Mouse (Mus musculus): ENCODE measurements around the gene Msn. TPM values are rescaled to one million over a fixed set of nuclear protein-coding genes. Genes with fewer than 3 reads are reported as not detected.

The Msn gene
- 114 and 122 TPM in 2 replicates for polyA plus RNA-seq (2016; fragmentation: Nextera tagmentation; extraction: Ambion mirVana)

DNA sequence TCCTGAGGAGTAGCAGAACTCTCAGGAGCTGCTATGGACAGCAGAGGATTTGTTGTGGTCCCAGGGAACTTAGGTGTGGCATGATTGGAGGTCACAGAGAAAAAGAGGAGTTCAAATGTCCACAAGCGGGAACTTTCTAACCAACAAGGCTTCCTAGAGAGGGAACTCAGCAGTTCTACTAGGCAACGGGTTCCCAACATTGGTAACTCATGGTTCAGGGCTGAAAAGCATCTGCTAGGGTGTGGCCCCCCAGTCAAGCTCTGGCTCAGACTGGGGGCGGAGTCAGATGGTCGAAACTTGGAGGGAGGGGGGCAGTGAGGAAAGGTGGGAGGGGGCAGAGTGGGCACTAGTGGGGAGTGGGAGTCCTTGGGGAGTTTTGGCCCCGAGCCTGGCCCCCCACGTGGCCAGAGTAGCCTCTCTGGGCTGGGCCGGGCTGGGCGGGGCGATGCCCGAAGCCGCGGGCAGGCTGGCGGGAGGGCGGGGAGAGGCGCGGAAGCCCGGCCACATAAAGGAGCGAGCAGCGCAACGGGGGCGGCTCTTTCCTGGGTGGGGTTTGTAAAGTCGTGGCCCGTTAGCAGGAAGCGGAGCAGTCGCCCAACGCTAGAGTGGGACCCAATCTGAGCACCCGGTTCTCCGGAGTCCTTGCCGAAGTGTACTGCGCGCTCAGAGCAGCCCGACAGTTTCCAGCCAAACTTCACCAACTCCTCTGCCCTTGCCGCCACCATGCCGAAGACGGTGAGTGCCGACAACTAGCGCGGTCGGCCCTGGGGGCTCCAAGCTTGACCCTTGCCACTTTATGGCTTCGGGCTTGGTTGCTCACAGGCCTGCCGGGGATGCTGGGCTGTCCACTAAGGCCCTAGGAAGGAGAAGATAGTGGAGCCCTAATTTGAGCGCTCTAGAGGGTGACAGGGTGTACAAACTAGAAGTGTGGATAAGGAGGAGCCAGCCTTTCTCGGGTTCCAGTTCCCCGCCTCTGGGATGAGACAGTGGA is at the start of gene Msn:
Gene Msn, plus strand, starts transcription at position 534 of the 991 bp plus-strand sequence.
- no peaks in the 10 kb centered on the region for H3K36me3 ChIP-seq
- 21% methylated on average over 39 of the region's 44 CpGs for WGBS
- H3K4me1 ChIP-seq = peaks cover 7% of the 10 kb centered on the region; the same call in 1 of the 2 replicates
- H3K27me3 ChIP-seq (ENCODE audit: low read depth, poor library complexity, severe bottlenecking) = peaks cover 14% of the 10 kb centered on the region; the same call in 1 of the 2 replicates
- DNase-seq (ENCODE audit: low spot score) = peak; percentile 67
- peak within 1 kb of the TSS; percentile 59 for H3K4me3 ChIP-seq
- H3K27ac ChIP-seq (replicated peaks) = peak within 1 kb of the TSS; percentile 81
- H3K9me3 ChIP-seq (replicated peaks) = no peaks in the 10 kb centered on the region

DNA sequence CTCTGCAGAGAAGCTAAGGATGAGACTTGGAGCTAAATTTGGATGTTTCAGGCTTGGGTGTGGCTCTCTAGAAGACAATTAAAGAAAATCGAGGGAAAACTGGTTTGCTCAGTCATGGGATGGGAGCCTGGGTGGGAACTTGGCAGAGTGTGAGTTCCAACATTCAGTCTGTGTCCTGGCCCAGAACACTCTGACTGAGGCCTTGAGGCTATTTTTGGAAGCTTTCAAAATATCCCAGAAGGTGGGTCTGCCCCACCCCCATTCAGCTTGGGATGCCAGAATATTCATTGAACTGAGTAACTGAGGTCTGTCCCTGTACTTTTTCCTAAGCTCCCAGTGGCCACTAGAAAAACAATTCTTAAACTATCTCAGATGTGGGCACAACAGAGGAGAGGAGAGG is 43.0 kb upstream of the Msn start:
- H3K27me3 ChIP-seq (ENCODE audit: low read depth, poor library complexity, severe bottlenecking) = 0 out of 2 replicates have a peak, but pooled peaks cover 10% of the 10 kb centered on the region
- no peaks in the 10 kb centered on the region for H3K36me3 ChIP-seq
- H3K4me3 ChIP-seq = no peak overlapping the region
- no peaks in the 10 kb centered on the region for H3K9me3 ChIP-seq (replicated peaks)
- H3K4me1 ChIP-seq = no peaks in the 10 kb centered on the region
- H3K27ac ChIP-seq (replicated peaks) = no peak overlapping the region
- WGBS = 92% methylated on average over 1 of the region's 1 CpGs
- no peak for DNase-seq (ENCODE audit: low spot score)

DNA sequence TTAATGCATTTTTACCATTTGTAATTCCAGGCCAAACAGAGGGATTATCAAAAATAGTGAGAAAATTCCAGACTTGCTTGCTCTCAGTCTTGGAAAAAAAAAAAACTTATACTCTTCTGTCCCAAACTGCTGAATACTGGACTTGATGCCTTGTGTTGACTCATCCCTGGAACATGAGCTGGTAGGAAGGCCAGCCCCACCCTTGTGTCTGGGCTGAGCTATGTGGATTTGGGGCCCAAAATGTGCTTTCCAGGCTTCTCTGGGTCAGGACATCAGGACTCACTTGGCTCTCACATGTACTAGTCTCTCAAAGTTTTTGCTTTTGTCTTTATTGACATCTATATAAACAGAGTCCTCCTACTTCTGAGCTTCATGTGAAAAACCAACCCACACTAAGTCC is 18.1 kb upstream of the Msn start:
- H3K27ac ChIP-seq (replicated peaks) = no peak overlapping the region
- no peaks in the 10 kb centered on the region for H3K36me3 ChIP-seq
- H3K4me1 ChIP-seq = no peaks in the 10 kb centered on the region
- no peaks in the 10 kb centered on the region for H3K27me3 ChIP-seq (ENCODE audit: low read depth, poor library complexity, severe bottlenecking)
- no peak for DNase-seq (ENCODE audit: low spot score)
- no peaks in the 10 kb centered on the region for H3K9me3 ChIP-seq (replicated peaks)
- H3K4me3 ChIP-seq = no peak overlapping the region

DNA sequence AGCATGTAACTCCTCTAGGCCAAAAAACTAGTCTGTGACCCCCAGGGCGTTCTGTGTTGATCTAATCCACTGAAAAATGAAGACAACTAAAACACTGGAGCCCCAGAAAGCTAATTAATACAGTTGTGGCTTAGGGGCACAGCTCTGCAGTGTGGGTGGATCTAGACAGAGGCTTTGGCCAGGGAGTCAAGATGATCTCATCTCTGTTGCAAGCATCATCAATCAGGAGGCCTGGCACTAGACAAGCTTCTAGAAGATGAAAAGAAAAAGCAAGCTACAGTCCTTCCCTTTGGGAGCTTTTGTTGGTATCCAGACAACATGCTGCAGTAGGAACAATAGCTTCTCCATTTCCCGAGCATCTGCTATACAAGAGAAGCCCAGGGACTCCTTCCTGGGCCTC is 9.6 kb upstream of the Msn start:
- 53% methylated on average over 2 of the region's 2 CpGs for WGBS

GRCm38 (mm10) chrX:96096513-96097210 is 820 bp downstream of the Msn start:
- Histone ChIP-seq H3K4me3 (peak overlapping the region; percentile 59), H3K36me3 (no peaks in the 10 kb centered on the region), H3K27ac (replicated peaks) (peak overlapping the region; percentile 81), H3K4me1 (peaks cover 7% of the 10 kb centered on the region; the same call in 1 of the 2 replicates), H3K9me3 (replicated peaks) (no peaks in the 10 kb centered on the region), H3K27me3 (ENCODE audit: low read depth, poor library complexity, severe bottlenecking) (peaks cover 14% of the 10 kb centered on the region; the same call in 1 of the 2 replicates)
- WGBS = 18% methylated on average over 15 of the region's 15 CpGs
- DNase-seq (ENCODE audit: low spot score) = peak; percentile 52

More for the DNA sequence above, 9.6 kb upstream of the Msn start:
- H3K27me3 ChIP-seq (ENCODE audit: low read depth, poor library complexity, severe bottlenecking) = no peaks in the 10 kb centered on the region; the same call in 1 of the 2 replicates
- no peak for DNase-seq (ENCODE audit: low spot score)
- H3K9me3 ChIP-seq (replicated peaks) = no peaks in the 10 kb centered on the region
- H3K4me1 ChIP-seq = no peaks in the 10 kb centered on the region
- no peak overlapping the region for H3K27ac ChIP-seq (replicated peaks)
- no peaks in the 10 kb centered on the region for H3K36me3 ChIP-seq
- H3K4me3 ChIP-seq = no peak overlapping the region

GRCm38 (mm10) chrX:96097491-96097970 is 1.7 kb downstream of the Msn start:
- H3K27me3 ChIP-seq (ENCODE audit: low read depth, poor library complexity, severe bottlenecking) = peaks cover 14% of the 10 kb centered on the region; the same call in 1 of the 2 replicates
- no peaks in the 10 kb centered on the region for H3K36me3 ChIP-seq
- peak overlapping the region; percentile 81 for H3K27ac ChIP-seq (replicated peaks)
- peaks cover 7% of the 10 kb centered on the region; the same call in 1 of the 2 replicates for H3K4me1 ChIP-seq
- H3K4me3 ChIP-seq = peak overlapping the region; percentile 59
- DNase-seq (ENCODE audit: low spot score) = no peak
- H3K9me3 ChIP-seq (replicated peaks) = no peaks in the 10 kb centered on the region
- 43% methylated on average over 5 of the region's 5 CpGs for WGBS

- no peak overlapping the region for H3K4me3 ChIP-seq
- peaks cover 7% of the 10 kb centered on the region; the same call in 1 of the 2 replicates for H3K4me1 ChIP-seq
- no peak overlapping the region for H3K27ac ChIP-seq (replicated peaks)
- 87% methylated on average over 2 of the region's 2 CpGs for WGBS
- H3K9me3 ChIP-seq (replicated peaks) = no peaks in the 10 kb centered on the region
- DNase-seq (ENCODE audit: low spot score) = no peak
- H3K27me3 ChIP-seq (ENCODE audit: low read depth, poor library complexity, severe bottlenecking) = peaks cover 9% of the 10 kb centered on the region; the same call in 1 of the 2 replicates
- H3K36me3 ChIP-seq = no peaks in the 10 kb centered on the region
These were observed 3.2 kb downstream of the Msn start for GRCm38 (mm10) chrX:96099003-96099402.

DNA sequence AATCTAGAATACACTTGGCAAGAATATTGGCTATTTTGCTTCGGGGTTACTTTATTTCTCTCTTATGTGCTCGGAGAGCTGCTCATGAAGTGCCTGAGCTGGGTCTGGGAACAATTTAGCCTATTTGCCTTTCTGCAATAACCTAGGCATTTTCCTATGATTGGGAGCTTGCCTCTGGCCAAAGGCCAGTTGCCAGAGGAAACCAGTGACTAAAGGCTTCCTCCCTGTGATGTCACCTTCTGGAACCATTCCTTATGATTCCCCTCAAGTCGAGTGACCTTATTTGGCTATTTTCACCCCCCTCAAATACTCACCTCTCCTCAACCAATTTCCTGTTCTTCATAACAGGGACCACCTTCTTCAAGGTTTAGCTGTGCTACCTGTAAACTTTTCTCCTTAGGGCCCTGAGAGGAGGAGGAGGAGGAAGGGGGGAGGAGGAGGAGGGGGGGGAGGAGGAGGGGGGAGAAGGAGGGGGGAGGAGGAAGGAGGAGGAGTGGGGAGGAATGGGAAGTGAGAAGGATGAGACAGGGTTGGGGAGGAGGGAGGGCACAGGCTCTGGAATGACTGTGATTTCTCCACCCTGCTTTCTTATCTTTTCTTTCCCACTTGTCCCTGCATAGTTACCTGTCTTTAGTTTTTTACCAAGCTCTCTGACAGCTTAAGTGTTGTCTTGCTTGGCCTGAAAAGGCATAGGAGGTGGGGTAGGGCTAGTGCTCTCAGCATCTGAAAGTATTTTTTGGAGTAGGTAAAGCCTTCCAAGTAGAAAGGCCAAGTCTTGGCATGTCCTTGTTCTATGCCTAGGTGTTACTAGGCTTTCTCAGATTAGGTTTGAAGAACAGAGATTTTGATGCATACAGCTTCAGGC is 11.8 kb downstream of the Msn start:
- H3K9me3 ChIP-seq (replicated peaks) = no peaks in the 10 kb centered on the region
- H3K27me3 ChIP-seq (ENCODE audit: low read depth, poor library complexity, severe bottlenecking) = no peaks in the 10 kb centered on the region
- WGBS = 82% methylated on average over 3 of the region's 3 CpGs
- H3K4me3 ChIP-seq = no peak overlapping the region
- H3K27ac ChIP-seq (replicated peaks) = no peak overlapping the region
- H3K4me1 ChIP-seq = no peaks in the 10 kb centered on the region
- DNase-seq (ENCODE audit: low spot score) = no peak
- no peaks in the 10 kb centered on the region; the same call in 1 of the 2 replicates for H3K36me3 ChIP-seq

GRCm38 (mm10) chrX:96113106-96113634 is 17.3 kb downstream of the Msn start:
- H3K27me3 ChIP-seq (ENCODE audit: low read depth, poor library complexity, severe bottlenecking) = no peaks in the 10 kb centered on the region
- no peak for DNase-seq (ENCODE audit: low spot score)
- H3K4me3 ChIP-seq = no peak overlapping the region
- no peaks in the 10 kb centered on the region for H3K4me1 ChIP-seq
- no peaks in the 10 kb centered on the region; the same call in 1 of the 2 replicates for H3K36me3 ChIP-seq
- no peaks in the 10 kb centered on the region for H3K9me3 ChIP-seq (replicated peaks)
- no peak overlapping the region for H3K27ac ChIP-seq (replicated peaks)

DNA sequence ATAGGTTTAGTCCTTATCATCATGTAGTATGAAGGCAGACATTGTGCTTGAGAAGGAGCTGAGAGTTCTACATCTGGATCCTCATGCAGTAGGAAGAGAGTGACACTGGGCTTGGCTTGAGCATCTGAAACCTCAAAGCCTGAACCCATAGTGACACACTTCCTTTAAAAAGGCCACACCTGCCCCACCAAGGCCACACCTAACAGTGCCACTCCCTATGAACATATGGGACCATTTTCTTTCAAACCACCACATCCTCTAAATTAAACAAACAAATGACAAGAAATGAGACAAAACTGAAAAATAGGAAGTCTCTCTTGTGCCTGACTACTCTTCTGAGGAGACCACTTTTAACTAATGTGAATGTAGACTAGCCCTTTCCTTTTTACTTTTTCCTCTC is 19.7 kb downstream of the Msn start:
- no peak for DNase-seq (ENCODE audit: low spot score)
- Histone ChIP-seq H3K27ac (replicated peaks) (no peak overlapping the region), H3K36me3 (no peaks in the 10 kb centered on the region), H3K9me3 (replicated peaks) (no peaks in the 10 kb centered on the region), H3K4me3 (no peak overlapping the region), H3K27me3 (ENCODE audit: low read depth, poor library complexity, severe bottlenecking) (no peaks in the 10 kb centered on the region), H3K4me1 (no peaks in the 10 kb centered on the region)

GRCm38 (mm10) chrX:96117366-96117765 is 21.5 kb downstream of the Msn start:
- DNase-seq (ENCODE audit: low spot score) = no peak
- no peaks in the 10 kb centered on the region for H3K9me3 ChIP-seq (replicated peaks)
- H3K36me3 ChIP-seq = no peaks in the 10 kb centered on the region
- no peak overlapping the region for H3K27ac ChIP-seq (replicated peaks)
- no peak overlapping the region for H3K4me3 ChIP-seq
- H3K27me3 ChIP-seq (ENCODE audit: low read depth, poor library complexity, severe bottlenecking) = no peaks in the 10 kb centered on the region
- H3K4me1 ChIP-seq = no peaks in the 10 kb centered on the region
- 91% methylated on average over 1 of the region's 1 CpGs for WGBS

GRCm38 (mm10) chrX:96119997-96120396 is 24.2 kb downstream of the Msn start:
- WGBS = 74% methylated on average over 2 of the region's 2 CpGs
- H3K36me3 ChIP-seq = no peaks in the 10 kb centered on the region
- no peak overlapping the region for H3K27ac ChIP-seq (replicated peaks)
- no peak overlapping the region for H3K4me3 ChIP-seq
- H3K27me3 ChIP-seq (ENCODE audit: low read depth, poor library complexity, severe bottlenecking) = no peaks in the 10 kb centered on the region
- no peaks in the 10 kb centered on the region for H3K9me3 ChIP-seq (replicated peaks)
- no peak for DNase-seq (ENCODE audit: low spot score)
- H3K4me1 ChIP-seq = no peaks in the 10 kb centered on the region

Measured in midbrain, embryonic 10.5 days (tissue).